Mouse (Mus musculus) midbrain, embryonic 11.5 days (tissue): ENCODE data around the gene Akap13. TPM values are rescaled to one million over a fixed set of nuclear protein-coding genes. Genes with fewer than 3 reads are reported as not detected.
A peak's percentile ranks its signal among the peaks of the same experiment; 100 is the strongest.

ENCODE experiments used
- ATAC-seq: fragments of 200-750 bp; cut with Nextera tagmentation; 2 replicates; pipeline ENCODE4 v1.8.0; 2017; ENCODE audit warnings: moderate TSS enrichment, moderate library complexity; ENCODE audit not compliant: low FRiP score
- DNase-seq: peaks from one replicate; pipeline ENCODE4 v3.0.0; 2015; ENCODE audit warnings: low spot score; ENCODE audit errors: missing footprints
- H3K27ac ChIP-seq: fragments of 300-500 bp; sonication (generic); 2 replicates; pipeline ENCODE4 v1.5.1; 2014; ENCODE audit warnings: low read depth, low read length
- H3K27me3 ChIP-seq: fragments of 300-500 bp; sonication (generic); 2 replicates; pipeline ENCODE4 v1.6.1; 2014; ENCODE audit warnings: mild to moderate bottlenecking, low read length, moderate library complexity, mixed read lengths; ENCODE audit not compliant: control insufficient read depth, insufficient read depth
- H3K36me3 ChIP-seq: fragments of 300-500 bp; sonication (generic); 2 replicates; pipeline ENCODE4 v1.6.1; 2014; ENCODE audit warnings: mild to moderate bottlenecking, low read length, moderate library complexity, mixed read lengths; ENCODE audit not compliant: control insufficient read depth, insufficient read depth
- H3K4me1 ChIP-seq: fragments of 300-500 bp; sonication (generic); 2 replicates; pipeline ENCODE4 v1.6.1; 2014; ENCODE audit warnings: low read length; ENCODE audit not compliant: control insufficient read depth, insufficient read depth
- H3K4me2 ChIP-seq: fragments of 300-500 bp; sonication (generic); 2 replicates; pipeline ENCODE4 v1.6.1; 2014; ENCODE audit warnings: mild to moderate bottlenecking, moderate library complexity
- H3K4me3 ChIP-seq: fragments of 300-500 bp; sonication (generic); 2 replicates; pipeline ENCODE4 v1.5.1; 2014; ENCODE audit warnings: low read depth, low read length
- H3K9ac ChIP-seq: fragments of 300-500 bp; sonication (generic); 2 replicates; pipeline ENCODE4 v1.6.1; 2014; ENCODE audit warnings: low read length
- H3K9me3 ChIP-seq: fragments of 300-500 bp; sonication (generic); 2 replicates; pipeline ENCODE4 v1.6.1; 2016; ENCODE audit warnings: low read length; ENCODE audit not compliant: control insufficient read depth
- WGBS: fragments of 180-500 bp; shearing (Covaris S2); extraction: QIAGEN DNeasy Blood & Tissue Kit; methylation state at CpG from one replicate; pipeline ENCODE4 v1.1.7; 2014; 5-methylcytosine and 5-hydroxymethylcytosine counted together
- microRNA-seq: library from miRNA; unstranded; fragments of <30 nt; microRNA quantifications from one replicate; pipeline ENCODE4, GENCODE M21; 2017
- polyA plus RNA-seq: library from polyadenylated mRNA; unstranded; fragments of >200 nt; fragmentation: Nextera tagmentation; extraction: Ambion mirVana; gene quantifications from 2 replicates; pipeline ENCODE4 v1.2.1, GENCODE M21; 2014

Akap13 gene
- polyA plus RNA-seq, 1 experiment from 2014 or later = 24.3 TPM

GRCm38 (mm10) chr7:75793654-75794335 lies 338.5 kb downstream of the Akap13 start:
- Histone ChIP-seq H3K9me3 (no peaks in the 10 kb centered on the region), H3K4me2 (no peak overlapping the region), H3K9ac (no peak overlapping the region), H3K4me1 (no peaks in the 10 kb centered on the region), H3K27ac (no peak overlapping the region), H3K27me3 (no peaks in the 10 kb centered on the region), H3K4me3 (no peak overlapping the region), H3K36me3 (no peaks in the 10 kb centered on the region)
- 73% methylated on average over 3 of the region's 3 CpGs for WGBS
- ATAC-seq (no peak), DNase-seq (no peak)

- Histone ChIP-seq H3K4me1 (no peaks in the 10 kb centered on the region), H3K36me3 (no peaks in the 10 kb centered on the region), H3K4me3 (no peak overlapping the region), H3K9me3 (no peaks in the 10 kb centered on the region), H3K27me3 (no peaks in the 10 kb centered on the region), H3K27ac (no peak overlapping the region), H3K4me2 (no peak overlapping the region), H3K9ac (no peak overlapping the region)
- ATAC-seq = no peak
- no peak for DNase-seq
- WGBS = 84% methylated on average over 8 of the region's 8 CpGs
Observed at GRCm38 (mm10) chr7:75795106-75795505, 339.8 kb downstream of the Akap13 start.

- Histone ChIP-seq H3K27me3 (no peaks in the 10 kb centered on the region), H3K36me3 (no peaks in the 10 kb centered on the region), H3K4me1 (no peaks in the 10 kb centered on the region), H3K4me2 (no peak overlapping the region), H3K9me3 (no peaks in the 10 kb centered on the region), H3K4me3 (no peak overlapping the region), H3K27ac (no peak overlapping the region), H3K9ac (no peak overlapping the region)
- ATAC-seq (peak; percentile 38; the same call in 1 of the 2 replicates), DNase-seq (no peak)
- 36% methylated on average over 9 of the region's 9 CpGs for WGBS
Observed at GRCm38 (mm10) chr7:75796474-75796873, 341.1 kb downstream of the Akap13 start.

GRCm38 (mm10) chr7:75800530-75800929 lies 345.2 kb downstream of the Akap13 start:
- ATAC-seq = no peak
- Histone ChIP-seq H3K4me1 (no peaks in the 10 kb centered on the region), H3K27ac (no peak overlapping the region), H3K27me3 (no peaks in the 10 kb centered on the region), H3K4me2 (no peak overlapping the region), H3K36me3 (no peaks in the 10 kb centered on the region), H3K4me3 (no peak overlapping the region), H3K9ac (no peak overlapping the region), H3K9me3 (no peaks in the 10 kb centered on the region)
- peak; percentile 72 for DNase-seq
- 76% methylated on average over 4 of the region's 4 CpGs for WGBS

GRCm38 (mm10) chr7:75801022-75801421 lies 345.7 kb downstream of the Akap13 start:
- Histone ChIP-seq H3K27me3 (no peaks in the 10 kb centered on the region), H3K4me3 (no peak overlapping the region), H3K4me2 (no peak overlapping the region), H3K9ac (no peak overlapping the region), H3K9me3 (no peaks in the 10 kb centered on the region), H3K4me1 (no peaks in the 10 kb centered on the region), H3K36me3 (no peaks in the 10 kb centered on the region), H3K27ac (no peak overlapping the region)
- DNase-seq (peak; percentile 12), ATAC-seq (no peak)
- 91% methylated on average over 3 of the region's 3 CpGs for WGBS

GRCm38 (mm10) chr7:75801621-75802358 lies 346.5 kb downstream of the Akap13 start:
- Histone ChIP-seq H3K27me3 (no peaks in the 10 kb centered on the region), H3K27ac (no peak overlapping the region), H3K4me3 (no peak overlapping the region), H3K9me3 (no peaks in the 10 kb centered on the region), H3K4me2 (no peak overlapping the region), H3K9ac (no peak overlapping the region), H3K4me1 (no peaks in the 10 kb centered on the region), H3K36me3 (no peaks in the 10 kb centered on the region)
- DNase-seq = no peak
- WGBS = 86% methylated on average over 5 of the region's 5 CpGs
- ATAC-seq = no peak

GRCm38 (mm10) chr7:75802887-75803286 lies 347.6 kb downstream of the Akap13 start:
- 79% methylated on average over 3 of the region's 3 CpGs for WGBS

More at GRCm38 (mm10) chr7:75802887-75803286, 347.6 kb downstream of the Akap13 start:
- no peaks in the 10 kb centered on the region for H3K36me3 ChIP-seq
- no peak overlapping the region for H3K9ac ChIP-seq
- H3K4me3 ChIP-seq = no peak overlapping the region
- H3K4me1 ChIP-seq = no peaks in the 10 kb centered on the region
- H3K27me3 ChIP-seq = no peaks in the 10 kb centered on the region
- no peak overlapping the region for H3K4me2 ChIP-seq
- ATAC-seq (no peak), DNase-seq (peak; percentile 41)
- H3K9me3 ChIP-seq = no peaks in the 10 kb centered on the region
- no peak overlapping the region for H3K27ac ChIP-seq

Small RNA genes lying within 50 kb of the gene (microRNA-seq; reads per million reads assigned to microRNA genes)
- not detected for gene Gm23251

Other genes starting within 250 kb of the Akap13 start
- 1.8 and 2.3 TPM in 2 replicates for gene Sv2b, start 146.3 kb upstream of the Akap13 start, polyA plus RNA-seq